Mouse (Mus musculus) heart, postnatal 14 days (tissue): ENCODE results near the gene Smad1. TPM values are rescaled to one million over a fixed set of nuclear protein-coding genes. Genes with fewer than 3 reads are reported as not detected.

Experiments
- DNase-seq, 2 experiments: peaks; one replicate each; pipeline ENCODE4 v3.0.0; 2021 to 2022
- intact Hi-C: fragments of 180-260 bp; cut with DNase I; formaldehyde crosslinking; loops from one replicate; pipeline ENCODE4 v1.15.1; 2025
- total RNA-seq, 2 experiments: library from RNA; stranded (reverse); gene quantifications; 2 replicates each; pipeline ENCODE4 v1.2.3; 2021

Smad1 gene
- total RNA-seq, 2 experiments from 2014 or later: 24.3 to 24.6 TPM

DNA sequence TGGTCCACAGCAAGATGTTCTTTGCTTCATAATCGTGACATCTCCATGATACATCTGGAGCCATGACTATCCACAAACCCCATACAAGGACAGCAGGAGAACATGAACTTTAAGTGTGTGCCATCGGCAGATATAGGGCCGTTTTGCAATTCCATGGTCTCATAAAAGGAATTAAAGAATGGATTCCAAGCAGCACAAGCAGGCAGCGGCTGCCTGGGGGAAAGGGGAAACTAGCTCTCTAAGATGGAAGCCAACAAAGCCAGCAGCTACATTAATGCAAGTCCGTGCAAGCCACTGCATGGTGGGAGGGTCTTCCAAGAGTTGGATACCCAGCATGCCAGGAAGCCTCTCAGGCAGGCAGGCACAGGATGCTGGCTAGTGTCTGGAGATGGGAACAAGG, 74.4 kb downstream of the Smad1 start:
- DNase-seq: no peak
- intact Hi-C loops: no loop called here

DNA sequence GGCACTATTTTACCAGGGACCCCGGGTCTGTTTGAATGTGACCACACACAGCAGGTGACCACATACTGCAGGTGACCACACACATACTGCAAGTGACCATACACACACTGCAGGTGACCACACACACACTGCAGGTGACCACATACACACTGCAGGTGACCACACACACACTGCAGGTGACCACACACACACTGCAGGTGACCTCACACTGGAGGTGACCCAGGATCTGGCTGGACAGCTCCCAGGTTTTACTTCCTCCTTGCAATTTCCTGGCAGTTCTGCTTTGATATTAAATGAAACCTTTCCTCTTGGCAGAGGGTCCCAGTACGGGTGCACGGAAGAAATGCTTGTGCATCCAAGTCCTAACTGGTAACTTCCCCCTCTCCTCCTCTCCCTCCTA, 75.3 kb downstream of the Smad1 start:
- DNase-seq: no peak

DNA sequence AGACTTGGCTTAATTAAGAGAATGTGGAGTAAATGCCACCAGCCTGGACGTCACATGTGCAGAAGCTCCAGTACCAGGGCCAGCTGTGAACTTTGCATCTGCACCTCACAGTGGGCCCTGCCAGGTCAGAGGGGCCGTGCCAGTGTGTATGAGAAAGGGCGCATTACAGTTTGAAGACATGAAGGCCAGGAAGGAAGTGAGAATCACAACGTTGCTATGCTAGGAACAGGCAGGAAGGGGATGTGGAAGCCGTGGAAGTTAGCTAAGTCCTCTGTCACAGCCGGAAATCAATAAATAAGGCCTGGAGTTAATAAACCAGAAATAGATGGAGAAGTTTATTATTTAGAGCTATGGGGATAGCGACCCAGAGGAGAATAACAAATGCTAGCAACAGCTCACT, 76.2 kb downstream of the Smad1 start:
- intact Hi-C loops: no loop called here
- no peak for DNase-seq

More for the DNA sequence above, 75.3 kb downstream of the Smad1 start:
- intact Hi-C loops: no loop called here

DNA sequence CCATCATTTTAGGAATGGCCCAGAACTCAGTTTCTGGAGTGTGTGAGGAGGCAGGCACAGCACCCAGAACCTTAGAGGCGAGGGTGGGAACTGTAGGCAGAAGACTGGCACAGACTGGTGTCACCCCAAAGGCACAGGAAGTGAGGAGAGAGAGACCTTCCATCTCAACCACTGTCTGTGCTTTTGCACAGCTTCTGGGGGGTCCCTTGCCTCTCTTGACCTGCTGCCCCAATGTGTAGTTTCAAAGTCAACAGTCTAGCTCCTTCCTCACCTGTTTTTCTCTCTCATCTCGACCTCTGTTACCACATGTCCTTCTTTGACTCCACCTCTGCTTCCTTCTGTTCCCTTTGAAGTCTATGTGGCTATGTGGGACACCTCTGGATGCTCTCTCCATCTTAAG, 88.5 kb downstream of the Smad1 start:
- DNase-seq: no peak
- intact Hi-C loops: no loop called here

DNA sequence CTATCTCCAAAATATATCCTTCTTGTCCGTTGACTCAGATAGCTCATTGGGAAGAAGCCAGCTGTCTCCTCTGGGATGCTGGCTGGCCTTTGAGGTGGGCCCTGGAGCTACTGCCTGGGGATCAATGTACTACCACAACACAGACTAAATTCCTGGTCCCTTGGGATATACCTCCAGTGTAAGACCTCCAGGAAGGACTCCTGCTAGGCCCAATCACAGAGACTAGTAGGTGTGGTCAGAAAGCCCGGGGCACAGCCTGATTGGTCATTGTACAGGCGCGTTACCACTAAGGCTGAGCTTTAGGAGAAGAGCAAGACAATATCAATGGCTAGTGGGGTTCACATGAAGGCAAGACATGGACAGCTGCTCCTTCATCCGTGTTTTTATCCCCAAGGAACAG, 93.4 kb downstream of the Smad1 start:
- DNase-seq: no peak
- intact Hi-C loops: no loop called here

DNA sequence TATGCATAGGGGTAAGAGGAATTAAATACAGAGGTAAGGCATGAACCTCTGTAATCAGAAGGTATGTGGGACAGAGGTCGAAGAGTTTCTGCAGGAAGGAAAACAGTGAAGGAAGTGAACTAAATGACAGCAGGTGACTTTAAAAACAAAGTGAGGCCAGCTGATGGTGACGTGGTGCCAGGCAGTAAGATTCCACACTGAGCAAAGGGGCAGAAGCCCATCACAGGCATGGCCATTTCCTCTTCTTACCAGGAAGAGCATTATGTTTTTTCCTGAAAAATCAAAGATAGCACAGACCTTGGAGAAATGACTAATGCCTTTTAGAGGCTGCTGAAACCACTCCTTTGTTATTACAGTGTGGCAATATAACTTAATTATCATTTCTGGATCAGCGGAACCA, 97.8 kb downstream of the Smad1 start:
- intact Hi-C loops: no loop called here
- DNase-seq: no peak

DNA sequence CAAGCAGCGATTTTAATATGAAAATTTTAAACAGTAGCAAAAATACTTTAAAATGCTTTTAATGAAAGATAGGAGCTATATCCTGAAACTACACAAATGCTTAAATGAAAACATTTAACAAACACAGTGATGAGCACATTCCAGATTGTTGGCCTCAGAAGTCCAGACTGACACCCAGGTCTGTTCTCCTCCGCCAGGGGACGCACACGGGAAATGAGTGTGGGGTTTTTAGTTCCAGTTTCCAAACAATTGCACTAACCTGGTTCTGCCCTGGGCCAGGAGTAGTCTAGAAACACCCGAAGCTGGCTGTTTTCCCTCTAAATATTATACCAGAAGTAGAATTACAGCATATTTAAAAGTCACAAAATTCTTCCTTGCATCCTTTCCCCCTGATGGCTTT, 99.6 kb downstream of the Smad1 start:
- intact Hi-C loops: loop anchor here (2.0 to 10.0 kb wide), 3 partner anchors 43 to 1055 kb away; no protein-coding TSS in a partner anchor
- DNase-seq: peak; percentile 38 to 47

DNA sequence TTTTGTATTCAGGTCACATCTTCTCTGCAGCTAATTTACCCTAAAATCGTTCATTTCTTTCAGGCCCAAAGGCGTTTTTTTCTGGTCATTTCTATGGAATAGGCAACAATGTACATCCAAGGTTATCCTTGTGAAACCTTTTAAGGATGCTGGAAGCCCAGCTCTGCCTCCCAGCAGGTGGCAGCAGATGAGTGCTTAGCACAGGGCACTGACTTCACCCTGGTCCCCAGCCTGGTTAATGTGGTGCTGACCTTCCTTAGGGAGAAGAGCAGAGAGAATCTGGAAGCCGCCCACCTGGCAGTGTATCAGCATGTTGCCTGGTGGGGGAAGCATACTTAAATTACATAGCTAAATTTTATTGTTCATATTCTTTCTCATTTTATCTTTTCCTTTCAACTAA, 101.6 kb downstream of the Smad1 start:
- peak; percentile 76 to 85 for DNase-seq
- intact Hi-C loops: loop anchor here (2.0 to 10.0 kb wide), 4 partner anchors 45 to 1053 kb away; no protein-coding TSS in a partner anchor

DNA sequence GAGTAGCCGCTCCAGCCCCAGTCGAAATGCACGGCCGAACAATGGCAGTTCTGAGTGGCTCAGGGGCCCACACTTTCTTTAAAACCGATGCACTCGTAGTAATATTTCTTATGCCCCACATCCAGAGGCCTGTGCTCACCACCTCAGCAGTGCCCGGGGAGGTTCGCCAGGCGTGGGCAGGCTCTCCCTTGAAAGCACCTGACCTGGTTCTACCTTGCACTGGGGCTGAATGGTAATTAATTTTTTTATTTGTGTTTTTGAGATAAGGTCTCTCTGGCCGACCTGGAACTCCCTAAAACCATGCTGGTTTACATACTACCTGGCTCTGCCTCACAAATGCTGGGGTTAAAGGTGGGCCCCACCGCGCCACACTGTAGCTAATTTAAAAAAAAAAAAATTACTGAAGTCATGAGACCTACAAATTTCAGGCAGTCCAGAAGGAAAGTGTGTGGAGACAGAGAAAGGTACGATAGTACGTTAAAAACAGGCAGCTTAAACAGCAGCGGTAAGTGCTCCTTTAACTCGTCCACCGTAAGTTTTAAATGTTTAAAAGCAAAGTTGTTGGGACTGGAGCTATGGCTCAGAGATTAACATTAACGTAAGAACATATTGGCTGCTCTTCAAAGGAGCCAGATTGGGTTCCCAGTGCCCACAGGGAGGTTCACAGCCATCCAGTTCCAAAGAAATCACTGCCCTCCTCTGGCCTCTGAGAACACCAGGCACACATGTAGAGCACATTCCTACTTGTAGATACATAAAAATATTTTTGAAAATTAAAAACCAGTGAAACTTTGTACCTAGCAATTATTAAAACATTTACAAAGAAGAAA, 103.8 kb downstream of the Smad1 start:
- intact Hi-C loops: loop anchor here (1.0 to 10.0 kb wide), 6 partner anchors 47 to 1051 kb away; partner anchors contain the start of genes Otud4 and Smad1

DNA sequence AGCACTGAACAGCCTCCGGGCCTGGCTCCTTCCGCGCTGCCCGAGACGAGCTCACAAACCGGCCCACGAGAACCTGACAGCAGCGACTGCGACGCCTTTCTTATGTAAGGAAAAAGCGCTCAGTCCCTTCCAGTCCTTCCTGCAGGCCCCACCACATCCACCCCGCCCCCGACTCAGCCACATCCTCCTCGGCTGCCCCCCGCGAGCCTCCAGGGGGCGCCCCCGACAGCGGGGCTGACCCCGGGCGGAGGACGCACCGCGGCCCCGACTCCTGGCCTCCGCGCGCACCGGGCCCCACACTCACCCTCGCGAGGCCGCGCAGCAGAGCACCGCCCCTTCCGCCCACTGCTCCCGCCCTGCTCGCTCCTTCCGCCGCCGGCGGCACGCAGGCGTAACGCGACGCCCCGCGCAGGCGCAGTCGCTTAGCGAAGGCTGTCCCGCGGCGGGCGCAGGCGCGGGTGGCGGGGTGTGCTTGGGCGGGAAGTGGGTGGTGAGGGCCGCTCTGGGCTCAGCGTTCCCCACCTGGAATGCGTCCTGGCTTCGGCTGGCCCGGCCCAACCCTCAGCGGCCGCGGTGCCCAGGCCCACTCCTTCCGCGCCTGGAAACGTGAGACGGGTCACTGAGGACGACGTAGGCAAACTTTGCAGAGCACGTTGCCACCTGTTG, 104.6 kb downstream of the Smad1 start, which contains the start of gene Mmaa:
Gene Mmaa, minus strand, starts transcription at position 328 of the 666 bp plus-strand sequence.
- intact Hi-C loops: loop anchor here (2.0 to 10.0 kb wide), 8 partner anchors 48 to 1232 kb away; partner anchors contain the start of genes Lsm6, Otud4 and Smad1
- peak; percentile 99 to 100 for DNase-seq

More for the DNA sequence above, 103.8 kb downstream of the Smad1 start:
- no peak for DNase-seq

DNA sequence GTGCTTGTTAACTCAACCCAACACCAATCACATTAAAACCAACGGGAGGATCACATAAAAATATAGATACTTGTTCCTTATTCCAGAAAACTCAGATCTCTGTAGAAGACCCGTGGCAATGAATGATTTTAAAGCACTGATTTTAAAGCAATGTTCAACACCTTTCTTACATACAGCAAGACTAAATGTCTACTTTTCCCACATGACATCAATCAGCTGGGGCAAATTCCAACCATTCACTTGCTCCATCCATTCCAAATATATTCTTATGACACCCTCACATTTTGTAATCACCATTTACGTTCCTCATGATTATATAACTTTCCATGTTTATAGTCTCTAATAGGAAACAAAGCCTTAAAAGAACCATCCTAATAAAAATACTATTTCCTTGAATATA, 105.5 kb downstream of the Smad1 start:
- intact Hi-C loops: loop anchor here (2.0 to 10.0 kb wide), 8 partner anchors 82 to 1232 kb away; partner anchors contain the start of genes Lsm6, Otud4, Smad1 and Zfp827
- DNase-seq: no peak

DNA sequence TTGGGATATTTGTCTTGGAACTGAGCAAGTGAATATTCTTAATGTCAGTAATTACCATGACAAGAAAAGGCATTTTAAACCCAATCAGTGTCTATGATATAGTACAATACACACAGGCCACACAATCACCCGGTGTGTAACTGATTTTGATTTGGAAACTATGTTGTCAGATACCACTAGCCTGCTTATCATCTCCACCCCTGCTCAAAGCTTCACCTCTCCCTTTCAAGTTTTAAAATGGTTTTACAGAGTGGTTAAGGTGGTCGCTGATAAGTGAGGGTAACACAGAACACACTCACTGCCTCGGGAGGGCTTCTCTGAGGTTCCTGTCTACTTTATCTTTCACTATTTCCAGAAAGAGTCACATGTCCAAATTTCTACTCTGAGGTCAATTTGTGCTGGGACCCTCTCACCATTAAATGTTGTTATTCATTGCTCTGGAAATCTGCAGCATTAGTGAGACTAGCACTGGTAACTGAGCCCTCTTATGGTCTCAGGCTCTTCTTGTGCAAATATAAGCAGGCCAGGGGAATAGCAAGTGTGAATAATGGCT, 106.5 kb downstream of the Smad1 start:
- intact Hi-C loops: loop anchor here (2.0 to 10.0 kb wide), 6 partner anchors 80 to 1230 kb away; partner anchors contain the start of genes Lsm6 and Zfp827
- DNase-seq: no peak

DNA sequence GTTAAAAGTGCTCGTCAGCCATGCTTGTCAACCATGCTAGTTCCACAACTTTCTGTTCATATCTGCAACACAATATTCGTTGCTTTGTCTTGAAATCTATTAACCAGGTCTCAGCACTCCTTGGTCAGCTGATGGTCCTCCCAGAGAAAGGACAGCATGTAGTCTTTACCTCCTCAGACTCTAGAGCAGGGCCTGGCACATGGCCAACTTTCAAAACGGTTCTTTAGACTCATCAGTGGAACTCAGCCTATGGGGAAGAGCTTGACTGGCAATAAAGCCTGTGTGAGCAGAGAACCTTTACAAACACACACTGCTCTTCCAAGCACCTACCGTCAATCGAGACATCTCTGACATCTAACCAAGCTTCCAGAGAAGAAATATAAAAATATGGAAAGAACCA, 109.7 kb downstream of the Smad1 start:
- peak in 1 of 2 experiments; percentile 13 for DNase-seq
- intact Hi-C loops: no loop called here

DNA sequence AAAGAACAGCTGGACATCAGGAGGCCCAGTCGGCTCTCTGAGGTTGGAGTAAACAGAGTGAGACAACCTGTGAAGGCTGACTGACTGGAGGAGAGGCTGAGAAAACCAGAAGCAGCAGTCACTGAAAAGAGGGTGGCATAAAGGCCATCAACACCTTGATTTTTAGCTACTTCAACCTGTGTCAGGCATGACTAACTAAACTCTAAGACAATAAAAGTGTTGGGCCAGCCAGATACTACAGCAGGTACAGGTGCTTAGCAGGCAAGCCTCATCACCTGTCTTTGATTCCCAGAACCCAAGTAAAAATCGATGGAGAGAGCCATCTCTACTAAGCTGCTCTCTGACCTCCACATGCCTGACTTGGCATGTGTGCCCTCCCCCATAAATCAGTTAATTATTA, 110.6 kb downstream of the Smad1 start:
- intact Hi-C loops: no loop called here

More for the DNA sequence above, 110.6 kb downstream of the Smad1 start:
- no peak for DNase-seq

Other genes with a start within 250 kb of the Smad1 start
- gene 1700011L22Rik, start 150.9 kb downstream of the Smad1 start, total RNA-seq: not detected
- 10 to 100 TPM; 30.5 to 32.0 TPM for gene Mmaa, start 104.6 kb downstream of the Smad1 start, total RNA-seq
- gene Otud4, start 240.1 kb upstream of the Smad1 start, total RNA-seq: 10 to 100 TPM; 45.5 to 45.7 TPM